Mouse (Mus musculus) left cerebral cortex, postnatal 36 days (tissue): ENCODE measurements around the gene Prpsap2. TPM values are rescaled to one million over a fixed set of nuclear protein-coding genes. Genes with fewer than 3 reads are reported as not detected.
A peak's percentile ranks its signal among the peaks of the same experiment; 100 is the strongest.

Source experiments
- DNase-seq, 2 experiments: peaks; one replicate each; pipeline ENCODE4 v3.0.0; 2021 to 2022; ENCODE audit warnings: low spot score in 2 of 2, mixed read lengths in 1 of 2
- intact Hi-C: fragments of 180-260 bp; cut with DNase I; formaldehyde crosslinking; loops from one replicate; pipeline ENCODE4 v1.15.1; 2025
- total RNA-seq, 2 experiments: library from RNA; stranded (reverse); gene quantifications; 2 replicates each; pipeline ENCODE4 v1.2.3; 2021

Gene Prpsap2
- total RNA-seq, 2 experiments from 2014 or later: 38.0 to 38.4 TPM

- intact Hi-C loops: no loop called here
- no peak for DNase-seq
Measured at GRCm38 (mm10) chr11:61719387-61719786, 42.5 kb downstream of the Prpsap2 start.

- no peak for DNase-seq
- intact Hi-C loops: no loop called here
Measured at GRCm38 (mm10) chr11:61717990-61718389, 43.9 kb downstream of the Prpsap2 start.

- DNase-seq: no peak
- intact Hi-C loops: loop anchor here (2.0 kb wide), 2 partner anchors 86 to 94 kb away; no protein-coding TSS in a partner anchor
Measured at GRCm38 (mm10) chr11:61715130-61715529, 46.8 kb downstream of the Prpsap2 start.

GRCm38 (mm10) chr11:61714346-61715117, 47.4 kb downstream of the Prpsap2 start:
- intact Hi-C loops: loop anchor here (1.0 to 5.0 kb wide), 6 partner anchors 48 to 297 kb away; no protein-coding TSS in a partner anchor
- DNase-seq: peak; percentile 57 to 68

GRCm38 (mm10) chr11:61713157-61713855, 48.6 kb downstream of the Prpsap2 start:
- DNase-seq: no peak
- intact Hi-C loops: loop anchor here (5.0 kb wide), 3 partner anchors 186 to 296 kb away; no protein-coding TSS in a partner anchor

- intact Hi-C loops: no loop called here
- DNase-seq: no peak
Measured at GRCm38 (mm10) chr11:61708928-61709327, 53.0 kb downstream of the Prpsap2 start.

- intact Hi-C loops: no loop called here
- DNase-seq: no peak
Measured at GRCm38 (mm10) chr11:61706232-61706631, 55.7 kb downstream of the Prpsap2 start.

- no peak for DNase-seq
- intact Hi-C loops: no loop called here
Measured at GRCm38 (mm10) chr11:61705581-61705980, 56.3 kb downstream of the Prpsap2 start.

GRCm38 (mm10) chr11:61702494-61702893, 59.4 kb downstream of the Prpsap2 start:
- no peak for DNase-seq
- intact Hi-C loops: no loop called here

- intact Hi-C loops: no loop called here
- no peak for DNase-seq
Measured at GRCm38 (mm10) chr11:61701696-61702095, 60.2 kb downstream of the Prpsap2 start.

GRCm38 (mm10) chr11:61699933-61700332, 62.0 kb downstream of the Prpsap2 start:
- no peak for DNase-seq
- intact Hi-C loops: no loop called here

GRCm38 (mm10) chr11:61699460-61699859, 62.4 kb downstream of the Prpsap2 start:
- intact Hi-C loops: no loop called here
- no peak for DNase-seq

- intact Hi-C loops: no loop called here
- no peak for DNase-seq
Measured at GRCm38 (mm10) chr11:61698852-61699251, 63.0 kb downstream of the Prpsap2 start.

- DNase-seq: no peak
- intact Hi-C loops: no loop called here
Measured at GRCm38 (mm10) chr11:61692996-61693395, 68.9 kb downstream of the Prpsap2 start.

- DNase-seq: no peak
- intact Hi-C loops: no loop called here
Measured at GRCm38 (mm10) chr11:61687595-61687994, 74.3 kb downstream of the Prpsap2 start.

GRCm38 (mm10) chr11:61686906-61687453, 74.9 kb downstream of the Prpsap2 start:
- intact Hi-C loops: no loop called here
- DNase-seq: no peak

GRCm38 (mm10) chr11:61686141-61686540, 75.7 kb downstream of the Prpsap2 start:
- intact Hi-C loops: no loop called here
- no peak for DNase-seq

GRCm38 (mm10) chr11:61685119-61685725, 76.7 kb downstream of the Prpsap2 start:
- intact Hi-C loops: no loop called here

GRCm38 (mm10) chr11:61683907-61684731, 77.8 kb downstream of the Prpsap2 start, which contains the start of gene Fam83g:
Gene Fam83g (plus strand): TSS chr11:61684091.
- intact Hi-C loops: no loop called here

More at GRCm38 (mm10) chr11:61685119-61685725, 76.7 kb downstream of the Prpsap2 start:
- DNase-seq: no peak

More at GRCm38 (mm10) chr11:61683907-61684731, 77.8 kb downstream of the Prpsap2 start, which contains the start of gene Fam83g:
- no peak for DNase-seq
